Mouse (Mus musculus) heart, embryonic 13.5 days (tissue): ENCODE results near the gene Col20a1. TPM values are rescaled to one million over a fixed set of nuclear protein-coding genes. Genes with fewer than 3 reads are reported as not detected.
A peak's percentile ranks its signal among the peaks of the same experiment; 100 is the strongest.

ENCODE experiments used
- ATAC-seq: fragments of 200-750 bp; cut with Nextera tagmentation; 2 replicates; pipeline ENCODE4 v1.8.0; 2017; ENCODE audit warnings: moderate TSS enrichment; ENCODE audit not compliant: insufficient number of reproducible peaks, low FRiP score, low TSS enrichment; ENCODE audit errors: extremely low read depth
- H3K27ac ChIP-seq: fragments of 300-500 bp; sonication (generic); replicated peaks from 2 replicates; pipeline ENCODE4 v1.5.1; 2015; ENCODE audit warnings: moderate library complexity, mild to moderate bottlenecking, inconsistent platforms
- H3K27me3 ChIP-seq: fragments of 300-500 bp; sonication (generic); replicated peaks from 2 replicates; pipeline ENCODE4 v1.6.1; 2015; ENCODE audit warnings: mild to moderate bottlenecking, inconsistent platforms
- H3K36me3 ChIP-seq: fragments of 300-500 bp; sonication (generic); 2 replicates; pipeline ENCODE4 v1.6.1; 2015; ENCODE audit warnings: mild to moderate bottlenecking, inconsistent platforms
- H3K4me1 ChIP-seq: fragments of 300-500 bp; sonication (generic); 2 replicates; pipeline ENCODE4 v1.6.1; 2015; ENCODE audit warnings: inconsistent platforms
- H3K4me2 ChIP-seq: fragments of 300-500 bp; sonication (generic); 2 replicates; pipeline ENCODE4 v1.6.1; 2015; ENCODE audit warnings: inconsistent platforms, mild to moderate bottlenecking, moderate library complexity
- H3K4me3 ChIP-seq: fragments of 300-500 bp; sonication (generic); 2 replicates; pipeline ENCODE4 v1.5.1; 2015; ENCODE audit warnings: moderate library complexity, mild to moderate bottlenecking, inconsistent platforms
- H3K9ac ChIP-seq: fragments of 300-500 bp; sonication (generic); 2 replicates; pipeline ENCODE4 v1.6.1; 2015; ENCODE audit warnings: inconsistent platforms, mild to moderate bottlenecking, moderate library complexity
- H3K9me3 ChIP-seq: fragments of 300-500 bp; sonication (generic); 2 replicates; pipeline ENCODE4 v1.6.1; 2016; ENCODE audit warnings: inconsistent platforms
- WGBS: fragments of 180-500 bp; shearing (Covaris S2); methylation state at CpG from one replicate; pipeline ENCODE4 v1.1.7; 2015; ENCODE audit warnings: mixed read lengths; 5-methylcytosine and 5-hydroxymethylcytosine counted together
- polyA plus RNA-seq: library from polyadenylated mRNA; unstranded; fragments of >200 nt; fragmentation: Nextera tagmentation; extraction: Ambion mirVana; gene quantifications from 2 replicates; pipeline ENCODE4 v1.2.1, GENCODE M21; 2015

Col20a1 gene
- polyA plus RNA-seq, 1 experiment from 2014 or later, result 0.33 TPM

GRCm38 (mm10) chr2:181042376-181042775, 56.0 kb downstream of the Col20a1 start:
- no peak overlapping the region for H3K9ac ChIP-seq
- H3K4me2 ChIP-seq, result no peak overlapping the region
- H3K36me3 ChIP-seq, result no peaks in the 10 kb centered on the region
- peaks cover 96% of the 10 kb centered on the region for H3K27me3 ChIP-seq
- no peak for ATAC-seq
- H3K9me3 ChIP-seq, result no peaks in the 10 kb centered on the region
- peaks cover 29% of the 10 kb centered on the region for H3K4me1 ChIP-seq
- no peak overlapping the region for H3K4me3 ChIP-seq
- no peak overlapping the region for H3K27ac ChIP-seq

DNA sequence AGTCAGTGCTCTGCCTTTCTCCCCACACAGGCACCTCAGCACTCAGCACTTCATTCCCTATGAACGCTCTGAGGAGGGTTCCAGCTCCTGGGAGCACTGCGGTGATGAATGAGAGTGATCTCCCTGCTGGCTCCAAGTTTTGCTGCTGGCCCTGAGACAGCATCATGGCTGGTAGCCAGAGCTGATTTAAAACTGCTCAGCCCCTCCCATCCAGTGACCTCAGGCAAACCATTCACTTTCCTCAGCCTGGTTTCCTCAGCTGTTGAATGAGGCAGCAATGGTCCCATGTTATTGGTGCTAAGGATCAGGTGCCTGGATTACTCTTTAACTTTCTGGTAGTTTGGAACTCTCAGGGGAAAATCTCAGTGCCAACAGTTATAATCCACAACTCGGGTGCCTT, 57.1 kb downstream of the Col20a1 start, which contains the start of gene Chrna4:
TSS of gene Chrna4 (minus strand) at position 110 of the 400 bp plus-strand sequence.
- H3K27ac ChIP-seq, result no peak within 1 kb of the TSS
- H3K9me3 ChIP-seq, result no peaks in the 10 kb centered on the region
- peaks cover 28% of the 10 kb centered on the region for H3K4me1 ChIP-seq
- peaks cover 95% of the 10 kb centered on the region for H3K27me3 ChIP-seq
- H3K36me3 ChIP-seq, result no peaks in the 10 kb centered on the region
- H3K9ac ChIP-seq, result no peak within 1 kb of the TSS
- 60% methylated on average over 3 of the region's 3 CpGs for WGBS
- H3K4me3 ChIP-seq, result no peak within 1 kb of the TSS
- no peak for ATAC-seq
- H3K4me2 ChIP-seq, result no peak within 1 kb of the TSS

DNA sequence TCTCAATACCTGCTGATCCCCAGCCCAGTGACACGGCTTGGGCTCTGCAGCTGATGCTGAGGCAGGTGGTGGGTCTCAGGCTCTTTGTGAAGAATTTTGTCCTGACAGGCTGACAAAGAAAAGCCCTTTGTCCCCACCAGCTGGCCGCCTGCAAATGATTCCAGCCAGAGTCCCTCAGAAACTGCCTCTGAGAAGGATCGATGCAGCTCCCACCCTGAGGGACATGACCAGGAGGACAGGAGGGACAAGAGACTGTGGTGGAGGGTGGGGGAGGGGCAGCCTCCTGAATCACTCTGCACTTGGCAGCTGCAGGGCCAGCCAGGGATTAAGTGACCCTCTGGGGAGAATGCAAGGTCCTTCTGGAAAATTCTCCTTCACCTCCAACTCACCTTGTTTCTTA, 57.7 kb downstream of the Col20a1 start:
- H3K27me3 ChIP-seq, result peaks cover 95% of the 10 kb centered on the region
- no peak overlapping the region for H3K4me2 ChIP-seq

DNA sequence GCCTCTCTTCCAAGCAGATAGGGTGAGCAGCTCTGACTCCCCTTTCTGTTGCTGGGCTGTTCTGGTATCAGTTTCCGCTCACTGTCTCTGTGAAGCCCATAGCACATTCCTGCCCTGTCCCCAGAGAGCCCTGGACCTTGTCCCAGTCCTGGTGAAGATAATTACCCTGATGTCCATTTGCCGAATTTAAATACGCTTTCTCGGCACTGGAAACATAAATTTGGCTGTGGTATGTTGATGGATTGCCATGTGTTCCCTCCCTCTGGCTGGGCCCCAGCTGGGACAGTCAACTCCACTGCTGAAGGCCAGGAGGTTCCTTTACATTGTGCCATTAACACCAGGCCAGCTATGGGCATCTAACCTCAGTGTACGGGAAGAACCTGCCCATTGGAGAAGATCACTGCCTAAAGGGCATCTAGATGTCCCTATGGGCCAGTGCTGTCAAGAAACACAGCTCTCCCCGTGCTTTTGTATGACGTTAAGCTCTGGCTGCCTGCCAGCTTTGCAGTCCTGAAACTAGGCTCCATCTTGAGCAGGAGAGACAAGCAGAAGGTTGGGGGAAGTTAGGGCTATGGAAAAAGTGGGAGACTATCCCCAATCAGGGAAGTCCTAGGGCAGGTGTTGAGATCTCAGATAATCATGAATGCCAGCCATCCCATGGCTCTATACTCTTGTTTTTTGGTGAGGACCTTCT, 62.1 kb downstream of the Col20a1 start:
- H3K4me2 ChIP-seq, result no peak overlapping the region
- no peaks in the 10 kb centered on the region for H3K9me3 ChIP-seq
- no peak overlapping the region for H3K27ac ChIP-seq
- no peaks in the 10 kb centered on the region for H3K36me3 ChIP-seq
- 60% methylated on average over 7 of the region's 7 CpGs for WGBS
- H3K4me1 ChIP-seq, result peaks cover 7% of the 10 kb centered on the region
- no peak overlapping the region for H3K9ac ChIP-seq
- ATAC-seq, result no peak
- H3K4me3 ChIP-seq, result no peak overlapping the region
- H3K27me3 ChIP-seq, result peaks cover 95% of the 10 kb centered on the region

More for the DNA sequence above, 57.7 kb downstream of the Col20a1 start:
- Histone ChIP-seq H3K36me3 (no peaks in the 10 kb centered on the region), H3K4me3 (no peak overlapping the region), H3K4me1 (peaks cover 22% of the 10 kb centered on the region), H3K9me3 (no peaks in the 10 kb centered on the region), H3K9ac (no peak overlapping the region), H3K27ac (no peak overlapping the region)
- WGBS, result 22% methylated on average over 3 of the region's 3 CpGs
- no peak for ATAC-seq

GRCm38 (mm10) chr2:181048986-181049385, 62.7 kb downstream of the Col20a1 start:
- H3K36me3 ChIP-seq, result no peaks in the 10 kb centered on the region
- H3K4me1 ChIP-seq, result peaks cover 2% of the 10 kb centered on the region; the same call in 1 of the 2 replicates
- H3K27me3 ChIP-seq, result peaks cover 95% of the 10 kb centered on the region
- no peak overlapping the region for H3K4me3 ChIP-seq
- no peak for ATAC-seq
- H3K4me2 ChIP-seq, result no peak overlapping the region
- no peaks in the 10 kb centered on the region for H3K9me3 ChIP-seq
- 69% methylated on average over 9 of the region's 9 CpGs for WGBS
- no peak overlapping the region for H3K9ac ChIP-seq
- H3K27ac ChIP-seq, result no peak overlapping the region

GRCm38 (mm10) chr2:181052171-181052570, 65.8 kb downstream of the Col20a1 start:
- no peak overlapping the region for H3K9ac ChIP-seq
- H3K27ac ChIP-seq, result no peak overlapping the region
- H3K4me3 ChIP-seq, result no peak overlapping the region
- no peaks in the 10 kb centered on the region for H3K4me1 ChIP-seq
- H3K4me2 ChIP-seq, result no peak overlapping the region
- WGBS, result 70% methylated on average over 1 of the region's 1 CpGs
- ATAC-seq, result no peak
- H3K9me3 ChIP-seq, result no peaks in the 10 kb centered on the region
- H3K27me3 ChIP-seq, result peaks cover 99% of the 10 kb centered on the region
- no peaks in the 10 kb centered on the region for H3K36me3 ChIP-seq

GRCm38 (mm10) chr2:181057341-181057740, 71.0 kb downstream of the Col20a1 start:
- H3K9me3 ChIP-seq, result no peaks in the 10 kb centered on the region
- H3K4me3 ChIP-seq, result no peak overlapping the region
- H3K4me2 ChIP-seq, result no peak overlapping the region
- no peak for ATAC-seq
- no peak overlapping the region for H3K27ac ChIP-seq
- no peaks in the 10 kb centered on the region for H3K36me3 ChIP-seq
- WGBS, result 34% methylated on average over 8 of the region's 8 CpGs
- no peak overlapping the region for H3K9ac ChIP-seq
- peaks cover 84% of the 10 kb centered on the region for H3K27me3 ChIP-seq
- H3K4me1 ChIP-seq, result 0 out of 2 replicates have a peak, but pooled peaks cover 11% of the 10 kb centered on the region

DNA sequence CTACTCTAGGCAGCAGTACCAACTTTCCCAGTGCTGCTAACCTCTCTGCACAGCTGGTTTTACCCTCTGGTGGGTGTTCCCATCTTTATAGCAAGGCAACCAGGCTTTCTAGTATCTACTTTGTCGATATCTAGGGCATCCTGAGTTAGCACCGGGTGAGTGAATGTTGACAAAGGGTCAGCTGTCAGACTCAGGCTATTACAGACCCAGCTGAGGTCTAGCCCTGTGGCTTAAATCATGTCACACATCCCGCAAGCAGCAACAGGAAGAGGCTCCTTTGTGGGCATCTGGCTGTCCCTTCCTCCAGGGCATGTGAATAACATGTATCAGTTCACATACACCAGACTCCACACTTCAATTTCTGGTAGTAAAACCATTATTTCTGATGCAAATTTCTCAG, 71.9 kb downstream of the Col20a1 start:
- Histone ChIP-seq H3K27me3 (peaks cover 83% of the 10 kb centered on the region), H3K9ac (0 out of 2 replicates have a peak overlapping the region, but pooled peaks have one; percentile 7), H3K4me3 (no peak overlapping the region), H3K9me3 (no peaks in the 10 kb centered on the region), H3K27ac (no peak overlapping the region), H3K4me1 (0 out of 2 replicates have a peak, but pooled peaks cover 11% of the 10 kb centered on the region), H3K4me2 (no peak overlapping the region), H3K36me3 (no peaks in the 10 kb centered on the region)
- ATAC-seq, result no peak
- 42% methylated on average over 3 of the region's 3 CpGs for WGBS

DNA sequence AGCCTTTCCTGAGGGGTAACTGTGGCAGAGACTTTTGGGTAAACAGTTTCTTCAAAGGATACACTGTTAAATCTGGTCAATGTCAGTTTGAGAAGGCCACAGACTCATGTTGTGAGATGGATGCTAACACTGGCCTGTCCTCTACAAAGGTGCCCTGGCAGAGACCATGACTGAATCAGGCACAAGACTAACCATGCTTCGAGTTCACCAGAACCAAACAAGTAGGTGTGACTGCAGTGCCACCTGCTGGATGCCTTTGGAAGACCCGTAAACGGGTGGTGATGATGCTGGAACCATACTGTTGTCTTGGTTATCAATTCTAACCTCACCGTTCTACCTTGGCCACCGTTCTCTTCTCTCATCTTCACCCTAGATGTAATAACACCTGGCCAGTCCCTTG, 73.8 kb downstream of the Col20a1 start:
- no peaks in the 10 kb centered on the region for H3K36me3 ChIP-seq
- ATAC-seq, result no peak
- WGBS, result 15% methylated on average over 5 of the region's 5 CpGs
- no peak overlapping the region for H3K4me2 ChIP-seq
- no peak overlapping the region for H3K9ac ChIP-seq
- H3K9me3 ChIP-seq, result no peaks in the 10 kb centered on the region
- H3K27ac ChIP-seq, result no peak overlapping the region
- H3K27me3 ChIP-seq, result peaks cover 79% of the 10 kb centered on the region
- H3K4me1 ChIP-seq, result 0 out of 2 replicates have a peak, but pooled peaks cover 11% of the 10 kb centered on the region
- no peak overlapping the region for H3K4me3 ChIP-seq

DNA sequence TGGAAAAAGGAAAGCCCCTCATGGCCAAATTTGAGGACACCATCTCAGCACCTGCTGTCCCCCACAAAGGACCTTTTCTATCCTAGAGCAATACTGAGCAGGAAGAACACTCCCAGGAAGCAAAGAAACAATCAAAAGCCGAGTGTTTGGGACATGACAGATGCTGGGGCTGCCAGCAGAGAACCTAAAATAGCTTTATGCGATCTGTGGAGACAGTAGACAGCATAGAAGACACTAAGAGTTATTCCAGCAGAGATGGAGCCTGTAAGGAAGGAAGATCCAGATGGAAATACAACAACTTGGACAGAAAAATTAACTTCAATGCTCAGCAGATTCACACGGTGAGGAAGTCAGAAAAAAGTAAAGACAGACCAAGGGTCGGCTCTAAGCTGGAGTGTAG, 79.5 kb downstream of the Col20a1 start:
- Histone ChIP-seq H3K27me3 (peaks cover 65% of the 10 kb centered on the region), H3K27ac (no peak overlapping the region), H3K4me1 (no peaks in the 10 kb centered on the region), H3K4me3 (no peak overlapping the region), H3K9ac (no peak overlapping the region), H3K9me3 (no peaks in the 10 kb centered on the region), H3K36me3 (no peaks in the 10 kb centered on the region), H3K4me2 (no peak overlapping the region)
- ATAC-seq, result no peak
- WGBS, result 45% methylated on average over 4 of the region's 4 CpGs
